Mouse (Mus musculus): ENCODE results near the gene Acbd6.

DNA sequence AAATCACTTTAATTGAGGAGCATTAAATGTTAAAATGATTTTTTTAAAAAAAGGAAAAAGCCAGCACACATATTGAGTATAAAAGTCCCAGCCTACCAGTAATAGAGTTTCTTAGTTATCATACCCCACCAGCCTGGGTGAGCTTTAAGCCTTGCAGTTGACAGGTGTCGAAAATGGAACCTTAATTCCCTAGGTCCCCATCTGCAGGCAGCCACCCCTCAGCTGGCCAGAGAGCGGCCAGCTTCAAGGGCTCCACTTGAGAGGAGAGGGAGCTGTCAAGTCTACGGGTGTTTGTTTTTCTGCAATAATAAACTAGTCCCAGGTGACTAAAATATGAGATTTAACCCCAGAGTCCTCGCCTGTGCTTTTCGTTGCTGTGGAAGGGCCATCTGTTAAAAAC lies 135.5 kb downstream of the Acbd6 start:
- TF ChIP-seq CTCF (IDR thresholded peaks at IDR 0.05; ENCODE audit: low read depth) (no peak), EP300 (IDR thresholded peaks at IDR 0.05; ENCODE audit: low read depth) (no peak)

Data from liver, postnatal 0 days (tissue).